Mouse (Mus musculus) cerebellum, adult (tissue): ENCODE data around the gene 2610528J11Rik.

Experiments used
- ATAC-seq: cut with Nextera tagmentation; 2 replicates; pipeline ENCODE4 v1.9.2; 2017; ENCODE audit warnings: mild to moderate bottlenecking, moderate library complexity, mixed read lengths; ENCODE audit not compliant: insufficient number of reproducible peaks, low FRiP score, low TSS enrichment

The 2610528J11Rik gene

GRCm38 (mm10) chr4:118537801-118538200, 11.0 kb downstream of the 2610528J11Rik start:
- no peak for ATAC-seq

- no peak for ATAC-seq
Measured at GRCm38 (mm10) chr4:118539904-118540303, 13.1 kb downstream of the 2610528J11Rik start.

GRCm38 (mm10) chr4:118542510-118543157, 15.8 kb downstream of the 2610528J11Rik start:
- no peak for ATAC-seq

GRCm38 (mm10) chr4:118543158-118543530, 16.3 kb downstream of the 2610528J11Rik start:
- no peak for ATAC-seq

GRCm38 (mm10) chr4:118543592-118544260, 16.9 kb downstream of the 2610528J11Rik start, which contains the start of gene Tmem125:
TSS of gene Tmem125 (minus strand) at chr4:118544044.
- ATAC-seq, result no peak

GRCm38 (mm10) chr4:118544441-118545127, 17.8 kb downstream of the 2610528J11Rik start:
- ATAC-seq, result no peak

- peak; percentile 91 for ATAC-seq
Measured at GRCm38 (mm10) chr4:118547424-118548129, 20.8 kb downstream of the 2610528J11Rik start.

- ATAC-seq, result peak; percentile 87
Measured at GRCm38 (mm10) chr4:118548130-118548480, 21.3 kb downstream of the 2610528J11Rik start.

GRCm38 (mm10) chr4:118553039-118553649, 26.3 kb downstream of the 2610528J11Rik start:
- no peak for ATAC-seq

GRCm38 (mm10) chr4:118564062-118564925, 37.5 kb downstream of the 2610528J11Rik start:
- no peak for ATAC-seq

- no peak for ATAC-seq
Measured at GRCm38 (mm10) chr4:118564926-118565279, 38.1 kb downstream of the 2610528J11Rik start.

GRCm38 (mm10) chr4:118566161-118566676, 39.4 kb downstream of the 2610528J11Rik start:
- no peak for ATAC-seq

- no peak for ATAC-seq
Measured at GRCm38 (mm10) chr4:118568709-118569108, 41.9 kb downstream of the 2610528J11Rik start.

- ATAC-seq, result no peak
Measured at GRCm38 (mm10) chr4:118569320-118569719, 42.5 kb downstream of the 2610528J11Rik start.

- ATAC-seq, result no peak
Measured at GRCm38 (mm10) chr4:118571441-118571840, 44.6 kb downstream of the 2610528J11Rik start.

GRCm38 (mm10) chr4:118576097-118576496, 49.3 kb downstream of the 2610528J11Rik start:
- no peak for ATAC-seq

GRCm38 (mm10) chr4:118579313-118579712, 52.5 kb downstream of the 2610528J11Rik start:
- ATAC-seq, result no peak
